Comparison of ENCODE assay signal across 8 mouse cellular contexts in the genomic region with DNA sequence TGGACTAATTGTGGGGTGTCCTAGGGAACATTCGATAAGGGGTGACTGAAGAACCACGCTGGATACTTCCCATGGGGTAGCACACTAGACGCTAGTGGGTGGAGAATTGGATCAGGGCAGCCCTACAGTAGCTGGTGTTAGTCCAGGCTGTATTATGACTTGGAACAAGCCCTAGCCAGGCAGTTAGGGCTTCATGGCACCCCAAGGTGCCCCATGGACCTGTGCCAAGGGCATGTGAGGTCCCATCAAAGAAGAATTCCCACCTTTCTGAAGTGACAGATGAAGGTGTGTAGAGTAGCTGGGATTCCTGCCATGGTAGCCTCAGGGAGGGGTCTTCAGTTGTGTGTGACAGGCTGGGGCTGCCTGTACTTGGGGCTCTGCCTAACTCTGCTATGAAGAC. TPM values are rescaled to one million over a fixed set of nuclear protein-coding genes. Genes with fewer than 3 reads are reported as not detected.
DNase-seq lines count a peak whose midpoint lies in the region; ATAC-seq and TF ChIP-seq lines count a peak whose summit lies in the region.

No protein-coding gene starts in this region.

- peak overlapping the region; percentile 61; the same call in 1 of the 2 replicates for H3K27ac ChIP-seq in kidney, adult 2 months (ENCODE audit: insufficient read depth, low read depth, low read length)
- H3K27ac ChIP-seq in brown adipose tissue, adult 24 weeks (replicated peaks; ENCODE audit: low read depth, low read length) = peak overlapping the region; percentile 94
- no peak overlapping the region for H3K27ac ChIP-seq in hindbrain, embryonic 14.5 days
- no peak overlapping the region for H3K27ac ChIP-seq in midbrain, embryonic 14.5 days (replicated peaks; ENCODE audit: low read depth, low read length)

- H3K4me2 ChIP-seq in hindbrain, embryonic 14.5 days (replicated peaks) = peak overlapping the region; percentile 67
- peak overlapping the region; percentile 63 for H3K4me2 ChIP-seq in midbrain, embryonic 14.5 days (ENCODE audit: low read length)

- no peak for TF ChIP-seq POLR2A in kidney, adult 2 months (IDR thresholded peaks at IDR 0.05; ENCODE audit: low read depth, low read length)

- ATAC-seq in hindbrain, embryonic 14.5 days (ENCODE audit: low FRiP score) = no peak
- ATAC-seq in midbrain, embryonic 14.5 days (ENCODE audit: low FRiP score, low TSS enrichment) = no peak
- ATAC-seq in granulocyte monocyte progenitor cell, adult 5-6 weeks (replicated peaks; ENCODE audit: poor library complexity, severe bottlenecking) = no peak

- 0 out of 2 replicates have a peak overlapping the region, but pooled peaks have one; percentile 55 for H3K9ac ChIP-seq in hindbrain, embryonic 14.5 days
- H3K9ac ChIP-seq in midbrain, embryonic 14.5 days (replicated peaks; ENCODE audit: low read length) = no peak overlapping the region; the same call in 1 of the 2 replicates

- H3K4me1 ChIP-seq in kidney, adult 2 months (ENCODE audit: control insufficient read depth, insufficient read depth, low read length) = no peaks in the 10 kb centered on the region
- H3K4me1 ChIP-seq in brown adipose tissue, adult 24 weeks (ENCODE audit: control insufficient read depth, insufficient read depth, insufficient read length, low read length) = peaks cover 11% of the 10 kb centered on the region
- peaks cover 13% of the 10 kb centered on the region for H3K4me1 ChIP-seq in hindbrain, embryonic 14.5 days (replicated peaks; ENCODE audit: control insufficient read depth, insufficient read depth, low read length)
- H3K4me1 ChIP-seq in midbrain, embryonic 14.5 days (ENCODE audit: control insufficient read depth, insufficient read depth, low read length) = no peaks in the 10 kb centered on the region; the same call in 1 of the 2 replicates

- TF ChIP-seq CTCF in kidney, adult 2 months (conservative IDR thresholded peaks at IDR 0.05; ENCODE audit: insufficient read depth, insufficient read length, low read depth, low read length) = no peak

- H3K9me3 ChIP-seq in hindbrain, embryonic 14.5 days (ENCODE audit: control insufficient read depth, low read length) = no peaks in the 10 kb centered on the region
- no peaks in the 10 kb centered on the region for H3K9me3 ChIP-seq in midbrain, embryonic 14.5 days (ENCODE audit: control insufficient read depth, low read length)

- DNase-seq in kidney, adult 2 months = no peak
- DNase-seq in kidney, adult 9 months = no peak
- no peak for DNase-seq in hindbrain, embryonic 14.5 days (ENCODE audit: low spot score)
- DNase-seq in midbrain, embryonic 14.5 days = no peak
- no peak for DNase-seq in gastrocnemius, adult 8-10 months (ENCODE audit: low spot score in 2 of 2)
- no peak for DNase-seq in layer of hippocampus, adult 18-20 months (ENCODE audit: low spot score in 2 of 2)

- no peaks in the 10 kb centered on the region for H3K36me3 ChIP-seq in kidney, adult 2 months (ENCODE audit: control insufficient read depth, insufficient read depth, low read length)
- H3K36me3 ChIP-seq in hindbrain, embryonic 14.5 days (replicated peaks; ENCODE audit: control insufficient read depth, insufficient read depth) = no peaks in the 10 kb centered on the region
- H3K36me3 ChIP-seq in midbrain, embryonic 14.5 days (ENCODE audit: control insufficient read depth, insufficient read depth, low read length) = no peaks in the 10 kb centered on the region

- H3K27me3 ChIP-seq in kidney, adult 2 months (replicated peaks; ENCODE audit: control insufficient read depth, insufficient read depth, low read length) = 0 out of 2 replicates have a peak, but pooled peaks cover 2% of the 10 kb centered on the region
- peaks cover 66% of the 10 kb centered on the region for H3K27me3 ChIP-seq in hindbrain, embryonic 14.5 days (ENCODE audit: control insufficient read depth, insufficient read depth, low read length)
- peaks cover 54% of the 10 kb centered on the region for H3K27me3 ChIP-seq in midbrain, embryonic 14.5 days (ENCODE audit: control insufficient read depth, insufficient read depth, low read length)

- 40% methylated on average over 3 of the region's 3 CpGs for WGBS in kidney, adult 2 months
- 40% methylated on average over 3 of the region's 3 CpGs for WGBS in hindbrain, embryonic 14.5 days
- WGBS in midbrain, embryonic 14.5 days = 39% methylated on average over 3 of the region's 3 CpGs

- H3K4me3 ChIP-seq in kidney, adult 2 months (ENCODE audit: insufficient read depth, low read depth, low read length) = peak overlapping the region; percentile 64
- H3K4me3 ChIP-seq in brown adipose tissue, adult 24 weeks (ENCODE audit: insufficient read depth, low read depth, low read length) = peak overlapping the region; percentile 65
- H3K4me3 ChIP-seq in hindbrain, embryonic 14.5 days (replicated peaks; ENCODE audit: low read length) = peak overlapping the region; percentile 42
- peak overlapping the region; percentile 39 for H3K4me3 ChIP-seq in midbrain, embryonic 14.5 days (replicated peaks; ENCODE audit: low read depth, low read length)

RNA-seq across cellular contexts. Expression of gene Pde4a, which starts 1.0 kb away (rescaled TPM):
- polyA plus RNA-seq in kidney, adult 2 months (2012; rRNA removed) = 7.8 and 9.0 TPM in 2 replicates
- 16.2 and 29.4 TPM in 2 replicates for polyA plus RNA-seq in brown adipose tissue, adult 24 weeks (2012; ENCODE audit: insufficient read depth, insufficient read length, missing spikeins)
- polyA plus RNA-seq in hindbrain, embryonic 14.5 days (2014; fragmentation: Nextera tagmentation; extraction: Ambion mirVana) = 28.8 and 35.5 TPM in 2 replicates
- polyA plus RNA-seq in midbrain, embryonic 14.5 days (2014; fragmentation: Nextera tagmentation; extraction: Ambion mirVana) = 28.4 and 32.3 TPM in 2 replicates
- total RNA-seq in gastrocnemius, adult 8-10 months (2022) = 10 to 100 TPM; 40.7 to 51.5 (median 47.0) TPM
- 19.9 and 25.7 TPM in 2 replicates for total RNA-seq in granulocyte monocyte progenitor cell, adult 5-6 weeks (2014; fragmentation: Nextera tagmentation)
- 3.8 and 4.1 TPM in 2 replicates for total RNA-seq in granulocyte monocyte progenitor cell, adult 5-6 weeks (2017)
- 10 to 100 TPM; 83.4 to 86.6 TPM for total RNA-seq in layer of hippocampus, adult 18-20 months (2021)

RNA-seq across cellular contexts. Expression of gene Cdc37, which starts 16.7 kb away (rescaled TPM):
- 53.1 and 72.6 TPM in 2 replicates for polyA plus RNA-seq in kidney, adult 2 months (2012; rRNA removed)
- polyA plus RNA-seq in brown adipose tissue, adult 24 weeks (2012; ENCODE audit: insufficient read depth, insufficient read length, missing spikeins) = 70.4 and 78.0 TPM in 2 replicates
- 192 and 215 TPM in 2 replicates for polyA plus RNA-seq in hindbrain, embryonic 14.5 days (2014; fragmentation: Nextera tagmentation; extraction: Ambion mirVana)
- 213 and 223 TPM in 2 replicates for polyA plus RNA-seq in midbrain, embryonic 14.5 days (2014; fragmentation: Nextera tagmentation; extraction: Ambion mirVana)
- total RNA-seq in gastrocnemius, adult 8-10 months (2022) = 100 to 1,000 TPM in 3 of 4 experiments, 10 to 100 TPM in 1; 95.0 to 132 (median 111) TPM
- total RNA-seq in granulocyte monocyte progenitor cell, adult 5-6 weeks (2014; fragmentation: Nextera tagmentation) = 120 and 157 TPM in 2 replicates
- total RNA-seq in granulocyte monocyte progenitor cell, adult 5-6 weeks (2017) = 285 and 306 TPM in 2 replicates
- 100 to 1,000 TPM; 163 TPM for total RNA-seq in layer of hippocampus, adult 18-20 months (2021)

RNA-seq across cellular contexts. Expression of gene Tyk2, which starts 35.5 kb away (rescaled TPM):
- polyA plus RNA-seq in kidney, adult 2 months (2012; rRNA removed) = 17.0 and 19.0 TPM in 2 replicates
- polyA plus RNA-seq in brown adipose tissue, adult 24 weeks (2012; ENCODE audit: insufficient read depth, insufficient read length, missing spikeins) = 3.8 and 4.1 TPM in 2 replicates
- polyA plus RNA-seq in hindbrain, embryonic 14.5 days (2014; fragmentation: Nextera tagmentation; extraction: Ambion mirVana) = 7.3 and 8.4 TPM in 2 replicates
- polyA plus RNA-seq in midbrain, embryonic 14.5 days (2014; fragmentation: Nextera tagmentation; extraction: Ambion mirVana) = 7.4 and 8.5 TPM in 2 replicates
- total RNA-seq in gastrocnemius, adult 8-10 months (2022) = 1 to 10 TPM; 4.9 to 6.0 (median 5.8) TPM
- total RNA-seq in granulocyte monocyte progenitor cell, adult 5-6 weeks (2014; fragmentation: Nextera tagmentation) = 27.1 and 28.6 TPM in 2 replicates
- 19.0 and 19.8 TPM in 2 replicates for total RNA-seq in granulocyte monocyte progenitor cell, adult 5-6 weeks (2017)
- 10 to 100 TPM; 13.5 to 15.3 TPM for total RNA-seq in layer of hippocampus, adult 18-20 months (2021)

Comparison
In these comparisons a context has a peak if more than half of its experiments do, and no peak if none do; other contexts are left out.
1. H3K27ac ChIP-seq: peak in kidney, adult 2 months (single experiment) and brown adipose tissue, adult 24 weeks (single experiment); none in hindbrain, embryonic 14.5 days (single experiment) and midbrain, embryonic 14.5 days (single experiment).
2. Peak in every context shown above with its lines, with median percentiles within 50 percentile points of each other: H3K4me3 ChIP-seq.